Mouse (Mus musculus) heart, postnatal 0 days (tissue): ENCODE results near the gene Krtap10-4. TPM values are rescaled to one million over a fixed set of nuclear protein-coding genes. Genes with fewer than 3 reads are reported as not detected.

Source experiments
- ATAC-seq: fragments of 200-750 bp; cut with Nextera tagmentation; 2 replicates; pipeline ENCODE4 v1.8.0; 2017; ENCODE audit warnings: low read depth, moderate number of reproducible peaks, moderate library complexity; ENCODE audit not compliant: insufficient read depth
- DNase-seq: peaks from one replicate; pipeline ENCODE4 v3.0.0-alpha.2; 2016; ENCODE audit warnings: low spot score
- H3K27ac ChIP-seq: fragments of 300-500 bp; sonication (generic); 2 replicates; pipeline ENCODE4 v1.5.1; 2014; ENCODE audit warnings: low read depth, mild to moderate bottlenecking
- H3K27me3 ChIP-seq: fragments of 300-500 bp; sonication (generic); 2 replicates; pipeline ENCODE4 v1.6.1; 2014; ENCODE audit warnings: low read length, mixed read lengths; ENCODE audit not compliant: control insufficient read depth, insufficient read depth
- H3K36me3 ChIP-seq: fragments of 300-500 bp; sonication (generic); replicated peaks from 2 replicates; pipeline ENCODE4 v1.6.1; 2014; ENCODE audit warnings: low read length, mixed read lengths; ENCODE audit not compliant: control insufficient read depth, insufficient read depth
- H3K4me1 ChIP-seq: fragments of 300-500 bp; sonication (generic); 2 replicates; pipeline ENCODE4 v1.6.1; 2014; ENCODE audit warnings: antibody characterized with exemption; ENCODE audit not compliant: control insufficient read depth, insufficient read depth
- H3K4me2 ChIP-seq: fragments of 300-500 bp; sonication (generic); 2 replicates; pipeline ENCODE4 v1.6.1; 2014; ENCODE audit warnings: low read depth, mild to moderate bottlenecking, low read length, moderate library complexity
- H3K4me3 ChIP-seq: fragments of 300-500 bp; sonication (generic); 2 replicates; pipeline ENCODE4 v1.5.1; 2014; ENCODE audit warnings: low read depth, low read length
- H3K9ac ChIP-seq: fragments of 300-500 bp; sonication (generic); replicated peaks from 2 replicates; pipeline ENCODE4 v1.6.1; 2014; ENCODE audit warnings: low read depth, low read length, mixed read lengths
- H3K9me3 ChIP-seq: fragments of 300-500 bp; sonication (generic); replicated peaks from 2 replicates; pipeline ENCODE4 v1.6.1; 2016; ENCODE audit warnings: low read length; ENCODE audit not compliant: control insufficient read depth
- CTCF ChIP-seq: IDR thresholded peaks from 2 replicates; pipeline ENCODE4 v1.5.1; 2016; ENCODE audit warnings: antibody characterized with exemption, control low read depth, low read depth
- EP300 ChIP-seq: IDR thresholded peaks from 2 replicates; pipeline ENCODE4 v1.6.1; 2016; ENCODE audit warnings: antibody characterized with exemption, low read depth
- WGBS: fragments of 180-500 bp; shearing (Covaris S2); extraction: QIAGEN DNeasy Blood & Tissue Kit; methylation state at CpG from one replicate; pipeline ENCODE4 v1.1.7; 2014; 5-methylcytosine and 5-hydroxymethylcytosine counted together
- polyA plus RNA-seq: library from polyadenylated mRNA; unstranded; fragments of >200 nt; fragmentation: Nextera tagmentation; extraction: Ambion mirVana; gene quantifications from 2 replicates; pipeline ENCODE4 v1.2.1, GENCODE M21; 2015
- total RNA-seq: library from RNA; depleted of rRNA; stranded (reverse); fragments of >200 nt; gene quantifications from 2 replicates; pipeline ENCODE4 v1.2.3, GENCODE M21; 2014; ENCODE audit warnings: low replicate concordance

Gene Krtap10-4
- total and polyA plus RNA-seq, 2 experiments from 2014 or later: not detected

- TF ChIP-seq EP300 (no peak), CTCF (no peak)
- H3K4me1 ChIP-seq: no peaks in the 10 kb centered on the region
- 49% methylated on average over 4 of the region's 4 CpGs for WGBS
Observed at GRCm38 (mm10) chr10:77819203-77819602, 7.7 kb downstream of the Krtap10-4 start.

GRCm38 (mm10) chr10:77818523-77818922 is 8.4 kb downstream of the Krtap10-4 start:
- DNase-seq (no peak), ATAC-seq (no peak)
- 94% methylated on average over 4 of the region's 4 CpGs for WGBS
- H3K27ac ChIP-seq: no peak overlapping the region
- no peaks in the 10 kb centered on the region for H3K36me3 ChIP-seq
- no peak overlapping the region for H3K9ac ChIP-seq
- H3K27me3 ChIP-seq: no peaks in the 10 kb centered on the region
- no peak overlapping the region for H3K4me2 ChIP-seq
- no peak overlapping the region for H3K4me3 ChIP-seq
- H3K9me3 ChIP-seq: no peaks in the 10 kb centered on the region
- TF ChIP-seq CTCF: no peak
- H3K4me1 ChIP-seq: no peaks in the 10 kb centered on the region

More at GRCm38 (mm10) chr10:77819203-77819602, 7.7 kb downstream of the Krtap10-4 start:
- Histone ChIP-seq H3K27me3 (no peaks in the 10 kb centered on the region), H3K36me3 (no peaks in the 10 kb centered on the region), H3K9ac (no peak overlapping the region), H3K4me2 (no peak overlapping the region), H3K9me3 (0 out of 2 replicates have a peak, but pooled peaks cover 5% of the 10 kb centered on the region), H3K27ac (no peak overlapping the region), H3K4me3 (no peak overlapping the region)
- no peak for ATAC-seq
- DNase-seq: no peak

GRCm38 (mm10) chr10:77815514-77815913 is 11.4 kb downstream of the Krtap10-4 start:
- H3K36me3 ChIP-seq: no peaks in the 10 kb centered on the region
- TF ChIP-seq EP300 (no peak), CTCF (peak; percentile 52)
- DNase-seq (no peak), ATAC-seq (no peak)
- no peaks in the 10 kb centered on the region for H3K4me1 ChIP-seq
- no peak overlapping the region for H3K4me3 ChIP-seq
- no peak overlapping the region for H3K4me2 ChIP-seq
- no peak overlapping the region for H3K27ac ChIP-seq
- no peak overlapping the region for H3K9ac ChIP-seq
- 20% methylated on average over 5 of the region's 5 CpGs for WGBS
- no peaks in the 10 kb centered on the region for H3K9me3 ChIP-seq
- no peaks in the 10 kb centered on the region for H3K27me3 ChIP-seq

- H3K4me3 ChIP-seq: no peak within 1 kb of the TSS
- H3K27ac ChIP-seq: no peak within 1 kb of the TSS
- no peak for TF ChIP-seq EP300
- no peak for TF ChIP-seq CTCF
- no peaks in the 10 kb centered on the region for H3K36me3 ChIP-seq
- DNase-seq: no peak
- no peaks in the 10 kb centered on the region for H3K9me3 ChIP-seq
- WGBS: 32% methylated on average over 4 of the region's 4 CpGs
- H3K4me1 ChIP-seq: no peaks in the 10 kb centered on the region
- H3K4me2 ChIP-seq: no peak within 1 kb of the TSS
- ATAC-seq: no peak
- no peak within 1 kb of the TSS for H3K9ac ChIP-seq
- H3K27me3 ChIP-seq: no peaks in the 10 kb centered on the region
Observed at GRCm38 (mm10) chr10:77814382-77814781, 12.5 kb downstream of the Krtap10-4 start, which contains the start of gene Gm2696. Gene Gm2696 (plus strand): TSS chr10:77814682.

GRCm38 (mm10) chr10:77811743-77812142 is 15.2 kb downstream of the Krtap10-4 start, which contains the start of gene Gm9507:
Gene Gm9507 (minus strand): TSS chr10:77811843.
- Histone ChIP-seq H3K36me3 (no peaks in the 10 kb centered on the region), H3K4me2 (no peak within 1 kb of the TSS), H3K9me3 (no peaks in the 10 kb centered on the region), H3K4me1 (no peaks in the 10 kb centered on the region), H3K27me3 (no peaks in the 10 kb centered on the region), H3K4me3 (no peak within 1 kb of the TSS), H3K27ac (no peak within 1 kb of the TSS), H3K9ac (no peak within 1 kb of the TSS)
- ATAC-seq (no peak), DNase-seq (no peak)
- TF ChIP-seq CTCF: no peak
- no peak for TF ChIP-seq EP300
- 64% methylated on average over 5 of the region's 5 CpGs for WGBS

GRCm38 (mm10) chr10:77804095-77804494 is 22.8 kb downstream of the Krtap10-4 start:
- Histone ChIP-seq H3K9me3 (no peaks in the 10 kb centered on the region), H3K4me2 (no peak overlapping the region), H3K27me3 (no peaks in the 10 kb centered on the region), H3K9ac (no peak overlapping the region), H3K27ac (no peak overlapping the region), H3K36me3 (no peaks in the 10 kb centered on the region), H3K4me3 (no peak overlapping the region), H3K4me1 (no peaks in the 10 kb centered on the region)
- 57% methylated on average over 3 of the region's 3 CpGs for WGBS
- ATAC-seq (no peak), DNase-seq (no peak)
- TF ChIP-seq EP300 (no peak), CTCF (no peak)
